Mouse (Mus musculus) thymus, postnatal 4 days (tissue): ENCODE measurements around the gene Rgl1.
A peak's percentile ranks its signal among the peaks of the same experiment; 100 is the strongest.
"Not testable (repeated sequence)": the region's sequence is repeated elsewhere in the genome, so short reads cannot be mapped to it uniquely, and the experiment has no call there.

Experiments
- DNase-seq: peaks from one replicate; pipeline ENCODE4 v3.0.0; 2021

The Rgl1 gene

GRCm38 (mm10) chr1:152766032-152766772 is at the start of gene Rgl1, which contains the start of gene Arpc5:
TSS of gene Rgl1 (minus strand) at chr1:152766351.
TSS of gene Arpc5 (plus strand) at chr1:152766542.
- peak; percentile 98 for DNase-seq

GRCm38 (mm10) chr1:152815265-152815701 is 49.1 kb upstream of the Rgl1 start:
- peak; percentile 24 for DNase-seq

- DNase-seq, result no peak
Measured at GRCm38 (mm10) chr1:152810533-152811439, 44.6 kb upstream of the Rgl1 start.

- no peak for DNase-seq
Measured at GRCm38 (mm10) chr1:152809541-152810252, 43.5 kb upstream of the Rgl1 start.

GRCm38 (mm10) chr1:152808392-152808680 is 42.2 kb upstream of the Rgl1 start:
- DNase-seq, result no peak

- no peak for DNase-seq
Measured at GRCm38 (mm10) chr1:152807619-152808391, 41.7 kb upstream of the Rgl1 start.

- no peak for DNase-seq
Measured at GRCm38 (mm10) chr1:152804907-152805306, 38.8 kb upstream of the Rgl1 start.

GRCm38 (mm10) chr1:152800633-152801176 is 34.6 kb upstream of the Rgl1 start:
- DNase-seq, result no peak

- DNase-seq, result no peak
Measured at GRCm38 (mm10) chr1:152799897-152800296, 33.7 kb upstream of the Rgl1 start, which contains the start of gene Ncf2. TSS of gene Ncf2 (plus strand) at chr1:152800194.

- no peak for DNase-seq
Measured at GRCm38 (mm10) chr1:152798125-152798524, 32.0 kb upstream of the Rgl1 start.

- DNase-seq, result no peak
Measured at GRCm38 (mm10) chr1:152796683-152797263, 30.6 kb upstream of the Rgl1 start.

- no peak for DNase-seq
Measured at GRCm38 (mm10) chr1:152795688-152796255, 29.6 kb upstream of the Rgl1 start.

GRCm38 (mm10) chr1:152793495-152794130 is 27.5 kb upstream of the Rgl1 start:
- DNase-seq, result no peak

GRCm38 (mm10) chr1:152792736-152793494 is 26.8 kb upstream of the Rgl1 start:
- no peak for DNase-seq

- DNase-seq, result no peak
Measured at GRCm38 (mm10) chr1:152791269-152791668, 25.1 kb upstream of the Rgl1 start.

GRCm38 (mm10) chr1:152790821-152791220 is 24.7 kb upstream of the Rgl1 start:
- DNase-seq, result no peak

- DNase-seq, result peak; percentile 65
Measured at GRCm38 (mm10) chr1:152790254-152790653, 24.1 kb upstream of the Rgl1 start.

- no peak for DNase-seq
Measured at GRCm38 (mm10) chr1:152788121-152788660, 22.0 kb upstream of the Rgl1 start.

GRCm38 (mm10) chr1:152786953-152787352 is 20.8 kb upstream of the Rgl1 start:
- DNase-seq, result no peak

GRCm38 (mm10) chr1:152785446-152785845 is 19.3 kb upstream of the Rgl1 start:
- DNase-seq, result not testable (repeated sequence)
